Mouse (Mus musculus) heart, adult 18-20 months (tissue): Measurements from ENCODE around the gene Prune2. TPM values are rescaled to one million over a fixed set of nuclear protein-coding genes. Genes with fewer than 3 reads are reported as not detected.

ENCODE experiments used
- DNase-seq, 2 experiments: peaks; one replicate each; pipeline ENCODE4 v3.0.0; 2021 to 2022; ENCODE audit warnings: mixed read lengths in 1 of 2
- long read RNA-seq, 2 experiments: library from polyadenylated mRNA; stranded (forward); transcript quantifications; one replicate each; pipeline ENCODE4 v2.0.0; 2021
- total RNA-seq, 2 experiments: library from RNA; stranded (reverse); gene quantifications; 2 replicates each; pipeline ENCODE4 v1.2.3; 2021

Gene Prune2
- total RNA-seq: 10 to 100 TPM; 63.5 to 65.9 TPM
- long read RNA-seq, experiment 1, partial matches to known transcripts: 2 of 10 reads
- long read RNA-seq, experiment 1, other reads (novel, unspliced or antisense): 8 of 10 reads
- long read RNA-seq, experiment 2, partial matches to known transcripts: 0 of 5 reads
- long read RNA-seq, experiment 2, other reads (novel, unspliced or antisense): 5 of 5 reads

GRCm38 (mm10) chr19:16955613-16956271, at the start of gene Prune2:
TSS of gene Prune2 (plus strand) at chr19:16956118.
- peak; percentile 74 to 80 for DNase-seq

GRCm38 (mm10) chr19:16911507-16911906, 44.4 kb upstream of the Prune2 start:
- DNase-seq: no peak

- no peak for DNase-seq
Measured at GRCm38 (mm10) chr19:16924516-16924915, 31.4 kb upstream of the Prune2 start.

- no peak for DNase-seq
Measured at GRCm38 (mm10) chr19:16934664-16935063, 21.3 kb upstream of the Prune2 start.

GRCm38 (mm10) chr19:16948794-16949313, 7.1 kb upstream of the Prune2 start:
- DNase-seq: no peak

- no peak for DNase-seq
Measured at GRCm38 (mm10) chr19:16949341-16949740, 6.6 kb upstream of the Prune2 start.

GRCm38 (mm10) chr19:16950051-16950450, 5.9 kb upstream of the Prune2 start:
- no peak for DNase-seq

GRCm38 (mm10) chr19:16950664-16951363, 5.1 kb upstream of the Prune2 start:
- no peak for DNase-seq

GRCm38 (mm10) chr19:16954736-16955135, 1.2 kb upstream of the Prune2 start:
- no peak for DNase-seq

- no peak for DNase-seq
Measured at GRCm38 (mm10) chr19:16955231-16955612, 696 bp upstream of the Prune2 start.

GRCm38 (mm10) chr19:16956319-16956718, 401 bp downstream of the Prune2 start:
- DNase-seq: peak in 1 of 2 experiments; percentile 30

- DNase-seq: peak in 1 of 2 experiments; percentile 22
Measured at GRCm38 (mm10) chr19:16959051-16959450, 3.1 kb downstream of the Prune2 start.

GRCm38 (mm10) chr19:16959551-16959950, 3.6 kb downstream of the Prune2 start:
- peak; percentile 50 to 54 for DNase-seq

- DNase-seq: peak; percentile 58 to 74
Measured at GRCm38 (mm10) chr19:16961036-16961435, 5.1 kb downstream of the Prune2 start.

- DNase-seq: peak; percentile 15 to 38
Measured at GRCm38 (mm10) chr19:16963178-16963577, 7.3 kb downstream of the Prune2 start.

- DNase-seq: no peak
Measured at GRCm38 (mm10) chr19:16968768-16969167, 12.8 kb downstream of the Prune2 start.

- DNase-seq: no peak
Measured at GRCm38 (mm10) chr19:16970612-16971011, 14.7 kb downstream of the Prune2 start.

GRCm38 (mm10) chr19:16978910-16979309, 23.0 kb downstream of the Prune2 start:
- DNase-seq: no peak

- DNase-seq: no peak
Measured at GRCm38 (mm10) chr19:16981743-16982142, 25.8 kb downstream of the Prune2 start.

GRCm38 (mm10) chr19:16984897-16985296, 29.0 kb downstream of the Prune2 start:
- peak; percentile 27 to 66 for DNase-seq

GRCm38 (mm10) chr19:16987984-16988383, 32.1 kb downstream of the Prune2 start:
- DNase-seq: no peak

GRCm38 (mm10) chr19:16992151-16992550, 36.2 kb downstream of the Prune2 start:
- DNase-seq: no peak

GRCm38 (mm10) chr19:16994260-16994659, 38.3 kb downstream of the Prune2 start:
- no peak for DNase-seq
